Mouse (Mus musculus): ENCODE measurements around the gene Depdc7. TPM values are rescaled to one million over a fixed set of nuclear protein-coding genes. Genes with fewer than 3 reads are reported as not detected.

Gene Depdc7
- polyA plus RNA-seq, 1 experiment from 2014 or later = 1.2 TPM

- no peaks in the 10 kb centered on the region for H3K4me1 ChIP-seq (replicated peaks)
- H3K27me3 ChIP-seq = no peaks in the 10 kb centered on the region
- no peak overlapping the region for H3K4me3 ChIP-seq
- no peak overlapping the region for H3K27ac ChIP-seq (replicated peaks)
- ATAC-seq (ENCODE audit: low FRiP score, low read depth) = no peak
- H3K9ac ChIP-seq = no peak overlapping the region
- 93% methylated on average over 4 of the region's 4 CpGs for WGBS
- no peak overlapping the region for H3K4me2 ChIP-seq
- H3K36me3 ChIP-seq = peaks cover 40% of the 10 kb centered on the region
- no peaks in the 10 kb centered on the region for H3K9me3 ChIP-seq
These were observed 57.9 kb downstream of the Depdc7 start for GRCm38 (mm10) chr2:104684771-104685170.

GRCm38 (mm10) chr2:104677326-104677725 is 65.4 kb downstream of the Depdc7 start:
- no peak overlapping the region for H3K27ac ChIP-seq (replicated peaks)
- H3K4me1 ChIP-seq (replicated peaks) = no peaks in the 10 kb centered on the region
- H3K27me3 ChIP-seq = no peaks in the 10 kb centered on the region
- ATAC-seq (ENCODE audit: low FRiP score, low read depth) = no peak
- H3K36me3 ChIP-seq = peaks cover 25% of the 10 kb centered on the region
- 90% methylated on average over 3 of the region's 3 CpGs for WGBS
- no peak overlapping the region for H3K4me2 ChIP-seq
- no peaks in the 10 kb centered on the region for H3K9me3 ChIP-seq
- H3K9ac ChIP-seq = no peak overlapping the region
- H3K4me3 ChIP-seq = no peak overlapping the region

Other genes starting within 250 kb of the Depdc7 start
- 8.1 TPM in 2 replicates for gene Hipk3, start 248.4 kb downstream of the Depdc7 start, polyA plus RNA-seq (2015; fragmentation: Nextera tagmentation; extraction: Ambion mirVana)
- 77.6 and 84.5 TPM in 2 replicates for gene Cstf3, start 152.4 kb downstream of the Depdc7 start, polyA plus RNA-seq (2015; fragmentation: Nextera tagmentation; extraction: Ambion mirVana)
- gene Tcp11l1, start 30.7 kb downstream of the Depdc7 start, polyA plus RNA-seq (2015; fragmentation: Nextera tagmentation; extraction: Ambion mirVana) = 59.3 and 61.5 TPM in 2 replicates
- gene Pin1rt1, start 26.5 kb downstream of the Depdc7 start, polyA plus RNA-seq (2015; fragmentation: Nextera tagmentation; extraction: Ambion mirVana) = 0.13 TPM in 1 of 2 replicates, not detected in the other
- gene Qser1, start 73.9 kb upstream of the Depdc7 start, polyA plus RNA-seq (2015; fragmentation: Nextera tagmentation; extraction: Ambion mirVana) = 6.8 TPM in 2 replicates
- gene Prrg4, start 107.0 kb upstream of the Depdc7 start, polyA plus RNA-seq (2015; fragmentation: Nextera tagmentation; extraction: Ambion mirVana) = 0.64 and 0.69 TPM in 2 replicates
- gene Ccdc73, start 124.9 kb upstream of the Depdc7 start, polyA plus RNA-seq (2015; fragmentation: Nextera tagmentation; extraction: Ambion mirVana) = 4.5 and 7.9 TPM in 2 replicates